ENCODE assay signal across 19 mouse cellular contexts in genomic region chr3:124241734-124242006, GRCm38 (mm10).
DNase-seq lines count a peak whose midpoint lies in the region; ATAC-seq lines count a peak whose summit lies in the region.
"Had no signal": no experiment of that assay in that cellular context is flagged by ENCODE, and none has a peak within 500 bp of the region (broad histone marks: within the 10 kb centered on the region; RNA-seq: fewer than 3 reads in every experiment).

No protein-coding gene starts in this region.

- 90% methylated on average over 1 of the region's 1 CpGs for WGBS in neural tube, embryonic 11.5 days
- 63% methylated on average over 1 of the region's 1 CpGs for WGBS in neural tube, embryonic 13.5 days
- 95% methylated on average over 1 of the region's 1 CpGs for WGBS in embryonic facial prominence, embryonic 10.5 days

- no peaks in the 10 kb centered on the region for H3K36me3 ChIP-seq in neural tube, embryonic 11.5 days (ENCODE audit: control insufficient read depth, insufficient read depth, low read length)
- no peaks in the 10 kb centered on the region for H3K36me3 ChIP-seq in neural tube, embryonic 13.5 days
- H3K36me3 ChIP-seq in embryonic facial prominence, embryonic 10.5 days (replicated peaks) = no peaks in the 10 kb centered on the region
- H3K36me3 ChIP-seq: embryonic facial prominence, embryonic 12.5 days; forebrain, embryonic 15.5 days had no signal

- H3K4me2 ChIP-seq in neural tube, embryonic 11.5 days (ENCODE audit: low read depth) = no peak overlapping the region
- H3K4me2 ChIP-seq in neural tube, embryonic 13.5 days = no peak overlapping the region
- H3K4me2 ChIP-seq: embryonic facial prominence, embryonic 12.5 days; forebrain, embryonic 13.5 days; forebrain, embryonic 15.5 days had no signal

- no peaks in the 10 kb centered on the region for H3K27me3 ChIP-seq in neural tube, embryonic 11.5 days (ENCODE audit: control insufficient read depth, insufficient read depth, low read length)
- no peaks in the 10 kb centered on the region for H3K27me3 ChIP-seq in neural tube, embryonic 13.5 days
- no peaks in the 10 kb centered on the region for H3K27me3 ChIP-seq in embryonic facial prominence, embryonic 10.5 days (replicated peaks; ENCODE audit: low read depth, poor library complexity, severe bottlenecking)
- H3K27me3 ChIP-seq: embryonic facial prominence, embryonic 12.5 days; forebrain, embryonic 13.5 days; forebrain, embryonic 15.5 days had no signal

- ATAC-seq in neural tube, embryonic 11.5 days (ENCODE audit: insufficient read depth, low FRiP score, low TSS enrichment) = peak; percentile 68; the same call in 1 of the 2 replicates
- ATAC-seq in neural tube, embryonic 13.5 days (ENCODE audit: low read depth) = peak; percentile 77; the same call in 1 of the 2 replicates
- ATAC-seq: forebrain, embryonic 13.5 days; forebrain, embryonic 15.5 days; forebrain, postnatal 0 days had no signal

- H3K4me3 ChIP-seq in neural tube, embryonic 11.5 days (ENCODE audit: low read depth, low read length) = no peak overlapping the region
- H3K4me3 ChIP-seq in neural tube, embryonic 13.5 days = no peak overlapping the region
- H3K4me3 ChIP-seq in embryonic facial prominence, embryonic 10.5 days = no peak overlapping the region
- H3K4me3 ChIP-seq: embryonic facial prominence, embryonic 12.5 days; forebrain, embryonic 13.5 days; forebrain, embryonic 15.5 days had no signal

- H3K4me1 ChIP-seq in neural tube, embryonic 11.5 days (ENCODE audit: control insufficient read depth, insufficient read depth, low read length) = no peaks in the 10 kb centered on the region
- no peaks in the 10 kb centered on the region for H3K4me1 ChIP-seq in neural tube, embryonic 13.5 days (replicated peaks)
- no peaks in the 10 kb centered on the region for H3K4me1 ChIP-seq in embryonic facial prominence, embryonic 10.5 days
- H3K4me1 ChIP-seq: embryonic facial prominence, embryonic 12.5 days; forebrain, embryonic 13.5 days; forebrain, embryonic 15.5 days had no signal

- no peak overlapping the region for H3K27ac ChIP-seq in neural tube, embryonic 11.5 days (ENCODE audit: low read depth, low read length)
- H3K27ac ChIP-seq in neural tube, embryonic 13.5 days (replicated peaks) = no peak overlapping the region
- no peak overlapping the region for H3K27ac ChIP-seq in embryonic facial prominence, embryonic 10.5 days (replicated peaks)
- H3K27ac ChIP-seq: embryonic facial prominence, embryonic 12.5 days; forebrain, embryonic 13.5 days; forebrain, embryonic 15.5 days had no signal

- no peaks in the 10 kb centered on the region for H3K9me3 ChIP-seq in neural tube, embryonic 11.5 days (ENCODE audit: control insufficient read depth, low read length)
- no peaks in the 10 kb centered on the region for H3K9me3 ChIP-seq in neural tube, embryonic 13.5 days
- no peaks in the 10 kb centered on the region for H3K9me3 ChIP-seq in embryonic facial prominence, embryonic 10.5 days
- H3K9me3 ChIP-seq: embryonic facial prominence, embryonic 12.5 days; forebrain, embryonic 13.5 days; forebrain, embryonic 15.5 days had no signal

- H3K9ac ChIP-seq in neural tube, embryonic 11.5 days (ENCODE audit: low read length) = no peak overlapping the region
- no peak overlapping the region for H3K9ac ChIP-seq in neural tube, embryonic 13.5 days
- H3K9ac ChIP-seq: embryonic facial prominence, embryonic 12.5 days; forebrain, embryonic 13.5 days; forebrain, embryonic 15.5 days; forebrain, postnatal 0 days had no signal

- no peak for DNase-seq in neural tube, embryonic 11.5 days (ENCODE audit: low spot score)
- no peak for DNase-seq in neural tube, embryonic 10.5 days (ENCODE audit: extremely low spot score, low spot score)
- no peak for DNase-seq in lung, postnatal 25 days (ENCODE audit: low spot score)
- no peak for DNase-seq in embryonic facial prominence, embryonic 10.5 days (ENCODE audit: low spot score)
- DNase-seq: adrenal gland, adult 2 months; adrenal gland, postnatal 10 days; adrenal gland, postnatal 25 days; cerebellum, adult 11 months; cerebellum, adult 18-20 months; cerebellum, adult 8-10 months; cerebellum, adult 9-11 months; cerebellum, postnatal 14 days; cerebellum, postnatal 36 days; embryo, embryonic 11 days; forebrain, postnatal 0 days had no signal
